Mouse (Mus musculus) adrenal gland, adult 8-10 months (tissue): ENCODE data around the gene Spata1. TPM values are rescaled to one million over a fixed set of nuclear protein-coding genes. Genes with fewer than 3 reads are reported as not detected.
"Not testable (repeated sequence)": the region's sequence is repeated elsewhere in the genome, so short reads cannot be mapped to it uniquely, and the experiment has no call there.

Source experiments
- DNase-seq: peaks from one replicate; pipeline ENCODE4 v3.0.0; 2022
- total RNA-seq, 4 experiments: library from RNA; stranded (reverse); gene quantifications; 2 replicates each; pipeline ENCODE4 v1.2.4; 2022

Spata1 gene
- total RNA-seq, 4 experiments from 2014 or later, result 1.2 to 4.7 (median 2.8) TPM

DNA sequence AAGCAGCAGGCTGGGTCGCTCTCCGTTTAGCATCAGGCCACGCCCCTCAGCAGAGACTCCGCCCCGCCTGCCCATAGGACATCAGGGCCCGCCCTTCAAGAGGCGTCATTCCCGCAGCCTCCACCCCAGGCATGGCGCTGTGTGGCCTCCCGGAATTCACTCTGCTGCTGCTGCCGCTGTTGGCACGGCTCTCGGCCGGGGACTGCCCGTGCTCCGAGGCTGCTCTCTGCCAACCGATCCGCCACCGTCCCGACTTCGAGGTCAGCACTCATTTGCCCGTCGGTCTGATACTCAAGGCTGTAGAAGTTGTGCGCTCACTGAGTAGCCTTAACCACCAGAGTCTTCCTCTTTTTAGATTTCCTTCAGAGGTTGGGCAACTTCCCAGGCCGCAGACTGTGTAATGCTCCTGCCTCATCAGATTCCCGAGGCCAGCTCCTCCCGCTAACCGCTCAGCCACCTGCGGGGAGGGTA is 49.1 kb downstream of the Spata1 start:
- DNase-seq, result peak; percentile 90

DNA sequence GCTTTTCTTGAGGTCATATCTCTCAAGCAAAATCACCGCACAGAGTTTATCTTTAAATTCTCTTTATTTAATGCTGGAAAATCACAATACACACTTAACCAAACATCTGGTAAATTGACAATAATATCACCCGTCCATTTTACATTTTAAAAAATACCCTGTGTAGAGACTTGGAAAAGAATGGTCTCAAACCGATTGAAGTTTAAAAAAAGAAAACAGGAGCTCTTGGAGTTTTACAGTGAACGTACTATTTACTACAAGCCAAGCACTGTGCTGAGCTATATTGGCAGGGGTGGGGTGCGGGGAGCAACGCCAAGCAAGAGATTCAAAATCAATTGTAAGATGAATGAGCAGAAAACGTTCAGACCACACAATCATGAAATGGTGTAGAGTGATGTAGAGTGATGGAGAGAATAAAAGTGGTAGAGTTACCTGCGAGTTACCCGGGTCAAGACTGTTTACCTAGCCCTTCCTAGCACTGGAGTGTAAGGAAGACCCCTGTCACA is 49.8 kb downstream of the Spata1 start, which contains the start of gene Ctbs:
Gene Ctbs (plus strand): TSS at position 51 of the 506 bp plus-strand sequence.
- no peak for DNase-seq

- DNase-seq, result no peak
Measured at GRCm38 (mm10) chr3:146448969-146449368, 50.6 kb downstream of the Spata1 start.

GRCm38 (mm10) chr3:146448372-146448771 is 51.2 kb downstream of the Spata1 start:
- DNase-seq, result no peak

DNA sequence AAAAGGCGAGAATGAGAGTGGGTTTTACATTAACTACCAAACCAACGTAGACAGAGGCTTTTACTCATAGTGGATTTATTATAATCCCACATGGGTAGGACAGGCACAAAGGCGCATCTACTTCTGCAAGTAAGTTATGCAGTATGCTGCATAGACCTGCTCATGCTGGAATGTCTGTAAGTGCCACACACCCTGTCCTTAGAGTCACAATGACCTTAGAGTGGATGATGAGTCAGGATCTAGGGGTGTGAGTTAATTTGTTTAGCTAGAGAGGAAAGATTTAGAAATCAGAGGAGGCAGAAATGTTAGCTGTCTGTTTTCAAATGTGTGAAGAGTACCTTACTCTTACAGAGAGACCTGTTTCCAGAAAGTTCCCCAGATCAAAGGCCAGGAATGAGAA is 52.0 kb downstream of the Spata1 start:
- no peak for DNase-seq

- DNase-seq, result no peak
Measured at GRCm38 (mm10) chr3:146447156-146447555, 52.4 kb downstream of the Spata1 start.

DNA sequence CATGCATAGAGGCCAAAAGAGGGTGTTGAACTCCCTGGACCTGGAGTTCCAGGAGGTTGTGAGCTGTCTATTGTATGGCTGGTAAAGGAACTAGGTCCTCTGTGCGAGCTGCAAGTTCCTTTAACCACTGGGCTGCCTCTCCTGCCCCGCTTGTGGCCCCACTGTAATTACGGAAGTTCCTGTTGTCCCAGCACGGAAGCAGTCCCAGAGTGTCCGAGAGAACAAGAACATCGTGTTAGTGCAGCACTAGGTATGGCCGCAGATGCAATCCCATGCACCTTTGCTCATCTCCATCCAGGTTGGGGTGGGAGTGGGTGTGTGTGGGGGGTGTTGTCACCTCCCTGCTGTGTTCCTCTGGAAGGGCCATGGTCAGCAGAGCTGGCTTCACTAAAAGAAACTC is 54.7 kb downstream of the Spata1 start:
- DNase-seq, result no peak

- DNase-seq, result no peak
Measured at GRCm38 (mm10) chr3:146443380-146443779, 56.2 kb downstream of the Spata1 start.

DNA sequence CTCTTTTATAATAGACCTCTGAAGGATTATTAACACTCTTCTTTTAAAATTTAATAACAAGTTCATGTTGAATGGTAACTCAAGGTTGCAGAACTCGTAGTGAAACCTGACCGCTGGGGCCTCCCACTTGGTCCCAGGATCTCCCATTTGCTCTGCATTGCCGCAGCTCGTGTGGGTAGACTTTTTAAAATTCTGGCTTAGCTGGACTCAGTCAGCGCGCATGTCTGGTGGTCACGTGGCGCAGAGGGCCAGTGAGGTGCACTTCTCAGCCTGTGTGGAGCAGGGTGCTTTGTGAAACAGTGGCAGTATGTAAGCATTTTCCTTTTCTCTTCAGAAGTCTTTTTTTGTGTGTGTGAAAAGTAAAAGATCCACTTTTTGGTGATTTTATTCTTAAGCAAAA is 56.6 kb downstream of the Spata1 start:
- no peak for DNase-seq

- no peak for DNase-seq
Measured at GRCm38 (mm10) chr3:146442484-146442883, 57.1 kb downstream of the Spata1 start.

DNA sequence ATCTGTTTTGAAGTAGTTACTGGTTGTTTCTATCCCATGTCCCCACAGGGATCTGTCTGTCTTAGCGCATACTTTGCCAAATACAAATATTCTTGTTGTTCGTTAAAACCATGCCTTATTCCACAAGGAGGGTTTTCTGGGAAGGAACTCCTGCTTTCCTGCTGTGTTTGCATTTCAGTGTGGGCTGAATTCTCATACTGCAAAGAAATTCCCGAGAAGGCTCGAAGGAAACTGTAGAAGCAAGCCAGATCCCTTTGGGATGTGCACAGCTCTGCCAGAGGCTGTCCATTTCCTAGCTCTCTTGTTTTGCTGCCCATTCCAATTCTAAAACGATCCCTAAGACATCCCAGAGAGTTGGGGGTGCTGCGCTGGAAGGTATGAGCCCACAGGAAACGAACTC is 59.1 kb downstream of the Spata1 start:
- no peak for DNase-seq

GRCm38 (mm10) chr3:146440011-146440410 is 59.5 kb downstream of the Spata1 start:
- no peak for DNase-seq

- no peak for DNase-seq
Measured at GRCm38 (mm10) chr3:146436114-146436513, 63.4 kb downstream of the Spata1 start.

- DNase-seq, result no peak
Measured at GRCm38 (mm10) chr3:146435533-146435932, 64.0 kb downstream of the Spata1 start.

- DNase-seq, result no peak
Measured at GRCm38 (mm10) chr3:146434686-146435085, 64.9 kb downstream of the Spata1 start.

- DNase-seq, result no peak
Measured at GRCm38 (mm10) chr3:146433681-146434350, 65.7 kb downstream of the Spata1 start.

GRCm38 (mm10) chr3:146433063-146433462 is 66.5 kb downstream of the Spata1 start:
- DNase-seq, result not testable (repeated sequence)

- DNase-seq, result no peak
Measured at GRCm38 (mm10) chr3:146426489-146426888, 73.1 kb downstream of the Spata1 start.

GRCm38 (mm10) chr3:146425902-146426301 is 73.7 kb downstream of the Spata1 start:
- no peak for DNase-seq

- no peak for DNase-seq
Measured at GRCm38 (mm10) chr3:146424306-146424900, 75.2 kb downstream of the Spata1 start.

- DNase-seq, result no peak
Measured at GRCm38 (mm10) chr3:146423710-146424109, 75.8 kb downstream of the Spata1 start.

GRCm38 (mm10) chr3:146421787-146422186 is 77.8 kb downstream of the Spata1 start:
- no peak for DNase-seq

DNA sequence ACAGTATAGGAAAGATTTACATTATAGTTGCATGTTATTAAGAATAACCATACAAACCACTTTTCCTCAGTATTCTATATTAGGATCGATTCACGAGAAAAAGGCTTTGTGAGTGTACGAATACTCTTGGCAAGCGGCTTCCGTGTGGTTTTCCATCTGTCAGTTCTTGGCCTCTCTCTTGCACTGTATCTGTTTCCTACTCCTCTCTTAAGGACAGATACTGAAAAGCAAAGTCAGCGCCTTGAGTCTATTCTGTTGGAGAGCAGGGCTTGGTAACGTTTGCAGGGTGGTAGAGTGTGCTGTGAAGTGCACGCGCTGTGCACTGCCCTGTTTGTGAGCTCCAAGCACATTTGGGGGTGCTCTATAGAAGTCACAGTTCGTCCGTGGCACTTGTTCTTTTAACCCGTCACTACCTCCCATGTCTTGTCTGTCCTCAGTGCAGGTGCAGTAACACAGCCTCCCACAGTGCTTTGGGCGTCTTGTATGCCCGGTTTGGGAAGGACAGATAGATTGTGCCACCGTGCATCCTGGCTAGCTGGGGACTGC is 79.5 kb downstream of the Spata1 start:
- no peak for DNase-seq

- DNase-seq, result no peak
Measured at GRCm38 (mm10) chr3:146419534-146419933, 80.0 kb downstream of the Spata1 start.
